Mouse (Mus musculus): ENCODE measurements around the gene Zfp827.

- TF ChIP-seq CTCF (IDR thresholded peaks at IDR 0.05; ENCODE audit: low read depth, low read length) (no peak), TAL1 (conservative IDR thresholded peaks at IDR 0.05; ENCODE audit: low read depth, low read length) (no peak), GATA1 (IDR thresholded peaks at IDR 0.05; ENCODE audit: borderline replicate concordance, low read length) (no peak), GATA2 (IDR thresholded peaks at IDR 0.05; ENCODE audit: borderline replicate concordance, low read depth, low read length) (no peak)
Observed at GRCm38 (mm10) chr8:79027319-79027718, 918 bp upstream of the Zfp827 start.

Data from G1E (cell line).